Mouse (Mus musculus): ENCODE measurements around the gene Olfr382.
"Not testable (repeated sequence)": the region's sequence is repeated elsewhere in the genome, so short reads cannot be mapped to it uniquely, and the experiment has no call there.

Olfr382 gene

DNA sequence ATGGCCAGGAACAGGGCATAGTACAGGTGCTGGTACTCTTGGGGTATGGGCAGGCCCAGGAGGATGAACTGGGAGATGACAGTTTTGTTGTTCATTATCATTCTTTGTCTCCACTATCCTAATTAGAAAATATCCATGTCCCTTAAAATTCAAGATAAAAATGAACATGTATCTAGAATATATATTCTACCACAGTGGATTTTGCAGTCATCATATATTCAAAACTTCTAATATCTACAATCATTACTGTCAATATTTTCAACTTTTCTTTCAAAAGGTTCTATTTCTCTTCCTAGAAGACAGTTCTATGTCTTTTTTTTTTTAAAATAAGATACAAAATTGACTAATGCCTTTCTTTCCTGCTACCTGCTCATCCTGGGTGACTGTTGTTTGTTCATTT lies at the start of gene Olfr382:
TSS of gene Olfr382 (minus strand) at position 101 of the 400 bp plus-strand sequence.
- DNase-seq (ENCODE audit: extremely low read depth, insufficient read length, low spot score) = no peak

DNA sequence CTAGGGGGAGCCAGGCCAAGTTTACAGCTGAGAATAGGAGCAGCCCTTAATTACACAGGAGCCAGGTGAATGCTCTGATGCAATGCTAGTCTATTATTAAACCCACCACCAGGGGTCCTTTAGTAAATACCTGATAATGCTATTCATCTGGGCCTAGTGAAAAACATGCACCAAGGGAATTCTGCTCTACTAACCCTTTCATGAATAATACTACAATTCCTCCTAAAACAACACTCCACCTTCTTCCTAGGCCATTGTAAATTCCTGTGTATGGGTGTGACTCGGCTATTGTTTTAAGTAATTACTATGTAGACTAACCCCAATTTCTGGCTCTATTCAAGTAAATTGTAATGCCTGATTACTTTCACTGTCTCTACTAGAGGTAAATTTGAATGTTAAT lies 12.0 kb upstream of the Olfr382 start:
- not testable (repeated sequence) for DNase-seq (ENCODE audit: extremely low read depth, insufficient read length, low spot score)

DNA sequence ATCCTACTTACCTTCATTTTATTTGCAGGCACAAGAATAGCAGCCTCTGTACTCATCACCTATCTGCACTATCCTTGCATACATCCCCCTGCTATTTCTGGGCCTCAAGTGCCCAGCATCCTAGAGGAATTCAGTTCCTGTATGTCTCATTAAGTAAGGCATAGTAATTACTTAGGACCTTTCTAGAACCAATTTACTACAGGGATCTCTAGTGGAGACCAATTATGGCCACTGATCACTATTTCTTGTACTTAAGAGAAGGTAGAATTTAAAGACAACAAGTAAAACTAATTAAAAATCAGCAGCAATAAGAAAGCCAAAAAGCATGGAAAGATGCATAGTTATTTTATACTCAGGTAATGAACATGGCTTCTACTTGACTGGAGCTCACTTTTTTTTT lies 25.5 kb downstream of the Olfr382 start, which contains the start of gene Olfr381:
TSS of gene Olfr381 (minus strand) at position 101 of the 400 bp plus-strand sequence.
- DNase-seq (ENCODE audit: extremely low read depth, insufficient read length, low spot score) = no peak
